Mouse (Mus musculus): ENCODE results near the gene Gpr137. TPM values are rescaled to one million over a fixed set of nuclear protein-coding genes. Genes with fewer than 3 reads are reported as not detected.

Gene Gpr137
- total RNA-seq, 2 experiments from 2014 or later, result 13.1 to 14.0 TPM

- ATAC-seq (replicated peaks; ENCODE audit: poor library complexity), result no peak
These were observed 19.2 kb downstream of the Gpr137 start for GRCm38 (mm10) chr19:6922901-6923735.

GRCm38 (mm10) chr19:6921647-6922567 is 20.4 kb downstream of the Gpr137 start, which contains the start of gene Esrra:
Esrra (minus strand) TSS chr19:6921813.
- ATAC-seq (replicated peaks; ENCODE audit: poor library complexity), result peak; percentile 86

GRCm38 (mm10) chr19:6920741-6921636 is 21.3 kb downstream of the Gpr137 start:
- no peak for ATAC-seq (replicated peaks; ENCODE audit: poor library complexity)

GRCm38 (mm10) chr19:6919876-6920740 is 22.2 kb downstream of the Gpr137 start:
- no peak for ATAC-seq (replicated peaks; ENCODE audit: poor library complexity)

- no peak for ATAC-seq (replicated peaks; ENCODE audit: poor library complexity)
These were observed 22.8 kb downstream of the Gpr137 start for GRCm38 (mm10) chr19:6919431-6919830.

- ATAC-seq (replicated peaks; ENCODE audit: poor library complexity), result no peak
These were observed 24.0 kb downstream of the Gpr137 start for GRCm38 (mm10) chr19:6918321-6918720.

- ATAC-seq (replicated peaks; ENCODE audit: poor library complexity), result no peak
These were observed 25.8 kb downstream of the Gpr137 start for GRCm38 (mm10) chr19:6916496-6916895.

GRCm38 (mm10) chr19:6915276-6915675 is 27.0 kb downstream of the Gpr137 start:
- ATAC-seq (replicated peaks; ENCODE audit: poor library complexity), result peak; percentile 66

GRCm38 (mm10) chr19:6914540-6914939 is 27.7 kb downstream of the Gpr137 start:
- no peak for ATAC-seq (replicated peaks; ENCODE audit: poor library complexity)

- no peak for ATAC-seq (replicated peaks; ENCODE audit: poor library complexity)
These were observed 28.3 kb downstream of the Gpr137 start for GRCm38 (mm10) chr19:6913991-6914390.

GRCm38 (mm10) chr19:6913036-6913435 is 29.2 kb downstream of the Gpr137 start:
- no peak for ATAC-seq (replicated peaks; ENCODE audit: poor library complexity)

- ATAC-seq (replicated peaks; ENCODE audit: poor library complexity), result no peak
These were observed 29.9 kb downstream of the Gpr137 start for GRCm38 (mm10) chr19:6912205-6912970.

GRCm38 (mm10) chr19:6911101-6912074 is 30.9 kb downstream of the Gpr137 start:
- no peak for ATAC-seq (replicated peaks; ENCODE audit: poor library complexity)

- peak; percentile 54 for ATAC-seq (replicated peaks; ENCODE audit: poor library complexity)
These were observed 32.0 kb downstream of the Gpr137 start for GRCm38 (mm10) chr19:6910306-6910705.

- ATAC-seq (replicated peaks; ENCODE audit: poor library complexity), result peak; percentile 86
These were observed 32.6 kb downstream of the Gpr137 start, which contains the start of the genes Trmt112 and Prdx5 for GRCm38 (mm10) chr19:6909507-6910289. Trmt112 (plus strand) TSS chr19:6909698. Prdx5 (minus strand) TSS chr19:6910106.

- ATAC-seq (replicated peaks; ENCODE audit: poor library complexity), result no peak
These were observed 33.3 kb downstream of the Gpr137 start for GRCm38 (mm10) chr19:6909021-6909420.

Data from megakaryocyte progenitor cell, adult 5-6 weeks (primary cell).